Comparison of ENCODE assay signal across 8 mouse cellular contexts in genomic region chr1:180848114-180848510, GRCm38 (mm10). TPM values are rescaled to one million over a fixed set of nuclear protein-coding genes. Genes with fewer than 3 reads are reported as not detected.
DNase-seq lines count a peak whose midpoint lies in the region; ATAC-seq and TF ChIP-seq lines count a peak whose summit lies in the region.

No protein-coding gene starts in this region.

- no peaks in the 10 kb centered on the region for H3K9me3 ChIP-seq in lung, embryonic 15.5 days

- TF ChIP-seq CTCF in thymus, adult 2 months (IDR thresholded peaks at IDR 0.05; ENCODE audit: borderline replicate concordance, control insufficient read depth, extremely low read depth, insufficient read depth, low read length, poor library complexity): no peak

- H3K4me1 ChIP-seq in lung, embryonic 15.5 days: peaks cover 41% of the 10 kb centered on the region
- H3K4me1 ChIP-seq in thymus, adult 2 months (replicated peaks; ENCODE audit: control insufficient read depth, insufficient read depth, low read length): peaks cover 18% of the 10 kb centered on the region

- no peaks in the 10 kb centered on the region for H3K27me3 ChIP-seq in lung, embryonic 15.5 days
- no peaks in the 10 kb centered on the region for H3K27me3 ChIP-seq in thymus, adult 2 months (ENCODE audit: control insufficient read depth, insufficient read depth, low read length)

- H3K4me3 ChIP-seq in lung, embryonic 15.5 days: peak overlapping the region; percentile 24
- H3K4me3 ChIP-seq in thymus, adult 2 months (ENCODE audit: control insufficient read depth, insufficient read depth, low read length): peak overlapping the region; percentile 50

- TF ChIP-seq POLR2A in thymus, adult 2 months (IDR thresholded peaks at IDR 0.05; ENCODE audit: control insufficient read depth, extremely low read depth, insufficient read depth, low read length, poor library complexity): no peak

- peak overlapping the region; percentile 99 for H3K27ac ChIP-seq in lung, embryonic 15.5 days
- peak overlapping the region; percentile 92 for H3K27ac ChIP-seq in thymus, adult 2 months (ENCODE audit: control insufficient read depth, insufficient read depth, low read length)

- peak overlapping the region; percentile 55 for H3K4me2 ChIP-seq in lung, embryonic 15.5 days

- under 1% methylated on average over 9 of the region's 9 CpGs for WGBS in lung, embryonic 15.5 days
- under 1% methylated on average over 9 of the region's 9 CpGs for WGBS in thymus, adult 2 months

- peak overlapping the region; percentile 21; the same call in 1 of the 2 replicates for H3K9ac ChIP-seq in lung, embryonic 15.5 days

- peak; percentile 62 for ATAC-seq in frontal cortex, adult (ENCODE audit: low TSS enrichment)
- ATAC-seq in hematopoietic stem cell, adult 5-6 weeks (replicated peaks in 1 of 2; ENCODE audit: insufficient read depth in 1 of 2, low FRiP score in 2 of 2, low TSS enrichment in 1 of 2, low read depth in 1 of 2, poor library complexity in 2 of 2, severe bottlenecking in 2 of 2): peak; percentile 40 to 50
- ATAC-seq in lung, embryonic 15.5 days (ENCODE audit: borderline replicate concordance, extremely low read depth, low FRiP score, low TSS enrichment): peak; percentile 59; the same call in 1 of the 2 replicates

- peak; percentile 84 for DNase-seq in Muller cell, postnatal 12 days (ENCODE audit: inconsistent ontology term)
- peak; percentile 87 for DNase-seq in cerebellum, adult 9-10 months
- peak; percentile 69 for DNase-seq in layer of hippocampus, adult 9-10 months (ENCODE audit: low spot score)
- peak; percentile 77 for DNase-seq in ovary, adult 18-20 months (ENCODE audit: low spot score)
- DNase-seq in thymus, adult 2 months: peak; percentile 65

- H3K36me3 ChIP-seq in lung, embryonic 15.5 days: no peaks in the 10 kb centered on the region
- H3K36me3 ChIP-seq in thymus, adult 2 months (ENCODE audit: control insufficient read depth, insufficient read depth, low read length): no peaks in the 10 kb centered on the region

RNA-seq across cellular contexts. Expression of gene Sde2, which starts 2.8 kb away (rescaled TPM):
- total RNA-seq in hematopoietic stem cell, adult 5-6 weeks (2017): 53.2 and 68.7 TPM in 2 replicates
- 33.7 and 36.6 TPM in 2 replicates for polyA plus RNA-seq in lung, embryonic 15.5 days (2015; fragmentation: Nextera tagmentation; extraction: Ambion mirVana)
- 18.4 and 19.4 TPM in 2 replicates for polyA plus RNA-seq in thymus, adult 2 months (2012; rRNA removed)

RNA-seq across cellular contexts. Expression of gene H3f3a, which starts 34.4 kb away (rescaled TPM):
- total RNA-seq in hematopoietic stem cell, adult 5-6 weeks (2017): 1,757 and 2,309 TPM in 2 replicates
- polyA plus RNA-seq in lung, embryonic 15.5 days (2015; fragmentation: Nextera tagmentation; extraction: Ambion mirVana): 2,468 and 2,584 TPM in 2 replicates
- polyA plus RNA-seq in thymus, adult 2 months (2012; rRNA removed): 750 and 796 TPM in 2 replicates

RNA-seq across cellular contexts. Expression of gene Lefty2, which starts 44.8 kb away (rescaled TPM):
- total RNA-seq in hematopoietic stem cell, adult 5-6 weeks (2017): not detected in 2 replicates
- 0.17 TPM in 1 of 2 replicates, not detected in the other for polyA plus RNA-seq in lung, embryonic 15.5 days (2015; fragmentation: Nextera tagmentation; extraction: Ambion mirVana)
- polyA plus RNA-seq in thymus, adult 2 months (2012; rRNA removed): 0.98 and 1.9 TPM in 2 replicates

RNA-seq across cellular contexts. Expression of gene Pycr2, which starts 56.0 kb away (rescaled TPM):
- total RNA-seq in hematopoietic stem cell, adult 5-6 weeks (2017): 21.5 and 25.4 TPM in 2 replicates
- 89.9 and 90.0 TPM in 2 replicates for polyA plus RNA-seq in lung, embryonic 15.5 days (2015; fragmentation: Nextera tagmentation; extraction: Ambion mirVana)
- 101 and 106 TPM in 2 replicates for polyA plus RNA-seq in thymus, adult 2 months (2012; rRNA removed)

Comparison
In these comparisons a context has a peak if more than half of its experiments do, and no peak if none do; other contexts are left out.
1. Peak in every context shown above with its lines: DNase-seq, ATAC-seq, H3K4me3 ChIP-seq and H3K27ac ChIP-seq.